Mouse (Mus musculus): ENCODE data around the gene Nudcd3. TPM values are rescaled to one million over a fixed set of nuclear protein-coding genes. Genes with fewer than 3 reads are reported as not detected.

The Nudcd3 gene
- total RNA-seq, 4 experiments from 2014 or later, result 70.9 to 77.9 (median 76.1) TPM

DNA sequence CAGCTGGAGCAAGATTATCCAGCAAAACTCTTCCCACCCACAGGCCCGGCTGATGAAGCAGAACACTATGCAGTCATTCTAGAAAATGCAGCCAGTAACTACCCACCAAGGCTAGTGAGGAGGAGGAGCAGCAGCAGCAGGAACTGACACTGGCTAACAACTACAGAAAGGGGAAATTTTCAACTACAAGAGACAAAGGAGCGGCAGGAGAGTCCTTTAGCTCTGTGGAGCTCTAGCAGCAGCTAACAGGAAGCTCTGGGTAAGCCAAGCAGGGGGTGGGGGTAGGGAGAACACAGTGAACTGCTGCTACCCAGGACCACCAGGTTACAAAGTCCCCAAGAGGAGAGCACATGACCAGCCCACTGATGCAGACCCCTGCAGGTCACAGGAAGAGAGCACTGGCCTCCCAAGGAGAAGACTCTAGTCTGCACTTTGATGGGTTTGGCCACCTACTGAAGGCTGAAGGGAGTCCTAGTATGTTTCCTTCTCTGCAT lies 21.5 kb downstream of the Nudcd3 start:
- no peak for DNase-seq (ENCODE audit: low spot score in 2 of 2)

DNA sequence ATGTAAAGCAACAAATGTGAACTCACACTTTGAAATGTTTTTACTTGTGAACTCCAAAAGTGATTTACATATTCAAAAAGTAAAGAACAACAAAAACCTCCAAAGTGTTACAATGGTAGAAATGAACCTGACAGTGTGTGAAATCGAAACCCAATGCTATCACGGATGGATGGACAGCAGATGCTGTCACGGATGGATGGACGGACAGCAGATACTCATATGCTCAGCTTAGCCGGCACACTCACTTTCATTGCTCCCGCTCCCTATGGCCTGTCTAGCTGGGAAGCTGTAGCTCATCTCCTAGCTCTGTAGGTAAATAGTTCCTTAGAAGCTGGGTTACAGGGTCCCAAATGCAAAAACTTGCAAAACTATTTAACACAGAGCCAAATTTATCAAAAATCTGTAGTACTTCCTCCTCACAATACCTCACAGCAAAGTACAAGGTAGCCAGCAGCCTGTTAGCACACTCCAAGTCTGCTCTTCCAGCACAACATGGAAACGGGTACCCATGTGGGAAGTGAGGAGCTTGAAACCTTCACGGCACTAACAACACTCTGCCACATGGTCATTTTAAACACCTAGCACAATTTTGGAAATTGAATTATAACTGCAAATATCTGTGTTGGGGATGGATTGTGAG lies 22.3 kb downstream of the Nudcd3 start:
- no peak for DNase-seq (ENCODE audit: low spot score in 2 of 2)

DNA sequence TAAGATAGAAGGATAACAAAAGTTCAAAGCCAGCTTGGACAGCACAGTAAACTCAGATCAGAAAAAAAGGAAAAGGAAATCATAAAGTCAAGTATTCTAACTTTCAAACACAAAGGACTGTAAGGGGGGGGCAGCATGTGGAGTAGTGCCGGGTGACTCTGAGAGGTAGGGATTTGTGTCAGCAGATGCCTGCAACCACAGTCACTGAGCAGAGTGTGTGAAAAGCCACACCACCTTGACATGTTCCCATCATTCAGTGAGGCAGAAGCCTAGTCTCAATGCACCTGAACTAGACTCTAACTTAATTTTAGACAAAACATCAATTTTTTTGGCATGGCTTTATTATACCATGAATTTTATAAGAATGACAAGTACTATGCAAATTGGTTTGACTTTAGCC lies 24.7 kb downstream of the Nudcd3 start:
- DNase-seq (ENCODE audit: low spot score in 2 of 2), result no peak

DNA sequence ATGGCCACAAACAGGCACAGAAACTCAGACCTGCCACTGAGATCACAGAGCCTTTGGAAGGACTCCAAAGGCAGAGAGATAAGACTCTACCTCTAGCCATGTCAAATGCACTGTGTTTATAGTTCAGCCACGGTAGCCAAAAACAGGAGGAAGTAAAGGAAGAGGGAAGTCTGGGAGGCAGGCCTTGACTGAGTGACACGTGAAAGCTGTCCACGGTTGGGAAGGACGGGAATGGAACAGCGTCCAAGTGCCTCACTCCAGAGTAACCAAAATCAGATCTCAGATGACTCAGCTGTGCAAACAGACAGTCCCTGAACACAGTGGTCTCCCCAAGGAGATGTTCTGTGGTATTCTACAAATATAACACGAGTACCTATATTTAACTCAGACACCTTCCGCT lies 25.5 kb downstream of the Nudcd3 start:
- DNase-seq (ENCODE audit: low spot score in 2 of 2), result no peak

DNA sequence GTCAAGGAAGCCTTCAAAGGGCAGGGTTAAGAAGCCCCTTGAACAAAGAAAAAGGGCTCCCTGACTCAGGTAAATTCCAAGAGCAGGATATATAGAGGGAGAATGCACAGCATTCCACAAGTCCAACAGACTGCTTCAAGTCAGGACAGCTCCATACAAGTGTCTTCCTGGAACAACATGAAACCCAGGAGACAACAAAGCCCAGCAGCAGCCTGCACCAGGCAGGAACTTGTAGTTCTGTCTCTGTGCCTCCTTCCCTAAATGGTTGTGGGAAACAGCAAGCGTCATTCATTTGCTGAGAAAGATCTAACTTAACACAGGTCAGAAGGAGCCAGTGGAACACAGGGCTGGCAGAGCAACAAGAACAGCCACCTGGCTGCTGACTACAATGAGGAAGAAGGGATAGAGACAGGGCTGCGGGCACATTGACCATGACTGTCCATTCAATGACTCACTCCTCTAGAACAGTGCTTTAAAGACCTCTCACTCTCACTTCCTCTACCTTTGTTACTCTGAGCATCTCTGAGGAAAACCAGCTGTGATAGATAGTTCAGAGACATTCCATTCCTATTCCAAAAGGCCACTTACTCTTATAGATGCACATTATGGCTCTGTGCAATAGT lies 31.1 kb downstream of the Nudcd3 start:
- DNase-seq (ENCODE audit: low spot score in 2 of 2), result no peak

DNA sequence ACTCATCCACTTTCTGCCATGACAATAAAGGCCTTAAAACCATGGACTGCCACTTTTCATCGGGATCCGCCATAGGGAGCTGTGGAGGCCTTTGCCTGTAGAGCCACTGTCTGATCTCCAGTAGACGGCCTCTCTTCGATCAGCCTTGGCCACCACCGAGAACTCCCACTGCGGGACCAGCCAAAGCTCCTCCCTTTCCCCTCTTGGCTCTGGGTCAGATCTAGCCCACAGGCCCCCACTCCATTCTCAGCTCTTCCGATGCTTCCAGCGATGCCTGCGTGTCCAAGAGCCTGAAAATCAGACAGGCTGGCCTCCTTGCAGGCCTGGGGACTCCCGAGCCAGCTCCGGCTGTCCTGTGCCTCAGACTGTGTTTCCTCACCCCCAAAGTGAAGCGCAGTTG lies 33.9 kb downstream of the Nudcd3 start:
- DNase-seq (ENCODE audit: low spot score in 2 of 2), result no peak

DNA sequence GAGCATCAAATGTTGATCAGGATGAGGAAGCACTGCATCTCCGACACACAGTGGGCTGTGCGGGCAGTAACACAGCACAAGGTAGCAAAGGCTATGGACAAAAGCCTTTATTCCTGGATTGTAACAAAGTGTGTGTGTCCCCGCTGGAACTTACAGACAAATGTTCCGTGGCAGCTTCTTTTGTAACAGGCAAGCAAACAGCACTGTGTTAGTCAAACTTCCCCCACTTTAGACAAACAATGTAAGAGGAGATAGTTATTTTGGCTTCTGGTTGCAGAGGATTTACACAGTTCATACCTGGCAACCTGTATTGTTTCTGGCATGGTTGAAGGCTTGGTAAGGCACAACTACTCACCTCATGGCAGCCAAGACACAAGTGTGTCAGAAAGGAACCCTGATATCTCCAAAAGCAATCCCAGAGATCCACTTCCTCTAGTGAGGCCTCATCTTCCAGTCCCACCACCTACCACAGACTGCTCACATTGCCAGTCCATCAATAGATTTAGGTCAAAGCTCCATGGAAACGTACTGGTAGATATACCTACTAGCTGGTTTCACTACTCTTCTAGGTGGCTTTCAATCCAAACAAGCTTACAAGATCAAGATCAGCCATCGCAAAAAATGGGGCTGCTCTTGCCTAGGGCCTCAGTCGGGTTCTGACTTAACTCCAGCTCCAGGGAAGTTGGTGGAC lies 34.7 kb downstream of the Nudcd3 start:
- DNase-seq (ENCODE audit: low spot score in 2 of 2), result no peak

DNA sequence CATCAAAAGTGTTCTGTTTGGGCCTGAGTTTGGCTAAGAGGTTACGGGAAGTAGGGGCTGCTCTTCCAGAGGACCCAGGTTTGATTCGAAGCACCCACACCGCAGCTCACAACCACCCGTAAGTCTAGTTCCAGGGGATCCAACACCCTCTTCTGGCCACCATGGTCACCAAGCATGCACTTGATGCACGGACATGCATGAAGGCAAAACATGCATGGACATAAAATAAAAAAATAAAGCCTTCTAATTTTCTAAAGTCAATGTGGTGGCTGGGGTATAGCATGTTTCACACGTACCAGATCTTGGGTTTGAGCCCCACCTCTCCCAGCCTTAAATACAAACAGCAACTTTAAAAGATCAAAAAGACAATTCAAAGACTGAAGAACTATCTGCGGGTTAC lies 35.4 kb downstream of the Nudcd3 start:
- DNase-seq (ENCODE audit: low spot score in 2 of 2), result no peak

DNA sequence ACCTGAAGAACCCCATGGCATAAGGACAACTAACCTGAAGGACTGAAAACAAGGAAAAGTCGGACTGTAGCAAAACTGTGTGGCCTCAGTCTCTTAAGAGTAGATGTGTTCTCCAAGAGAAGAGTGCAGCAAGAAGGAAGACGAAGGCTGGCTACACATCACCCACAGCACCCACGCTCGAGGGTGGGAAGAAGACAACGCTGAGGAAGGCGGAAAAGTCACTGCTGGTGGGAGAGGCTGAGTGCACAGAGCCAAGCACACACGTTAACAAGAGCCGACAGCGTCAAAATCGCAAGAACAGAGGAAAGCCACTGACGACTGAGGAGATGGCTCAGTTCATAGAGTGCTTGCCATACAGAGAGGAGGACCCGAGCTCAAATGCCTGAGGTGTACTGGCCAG lies 36.5 kb downstream of the Nudcd3 start:
- DNase-seq (ENCODE audit: low spot score in 2 of 2), result no peak

DNA sequence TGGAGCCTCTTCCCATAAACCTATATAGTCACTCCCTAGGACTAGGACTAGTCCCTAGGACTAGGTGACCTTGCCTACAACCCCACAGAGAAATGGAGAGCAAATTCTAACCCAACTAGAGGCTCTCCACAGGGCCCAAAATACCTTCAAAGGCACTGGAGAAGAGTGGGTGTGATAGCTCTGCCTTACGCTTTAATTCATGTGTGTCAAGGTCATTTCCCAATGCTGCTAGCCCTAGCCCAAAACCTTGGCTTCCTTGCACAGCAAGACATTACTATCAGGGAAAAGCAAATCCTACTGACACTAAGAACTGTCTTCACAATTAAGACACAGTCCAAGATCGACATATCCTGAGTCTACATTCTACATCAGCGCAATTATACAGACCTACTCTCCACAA lies 37.2 kb downstream of the Nudcd3 start:
- DNase-seq (ENCODE audit: low spot score in 2 of 2), result no peak

DNA sequence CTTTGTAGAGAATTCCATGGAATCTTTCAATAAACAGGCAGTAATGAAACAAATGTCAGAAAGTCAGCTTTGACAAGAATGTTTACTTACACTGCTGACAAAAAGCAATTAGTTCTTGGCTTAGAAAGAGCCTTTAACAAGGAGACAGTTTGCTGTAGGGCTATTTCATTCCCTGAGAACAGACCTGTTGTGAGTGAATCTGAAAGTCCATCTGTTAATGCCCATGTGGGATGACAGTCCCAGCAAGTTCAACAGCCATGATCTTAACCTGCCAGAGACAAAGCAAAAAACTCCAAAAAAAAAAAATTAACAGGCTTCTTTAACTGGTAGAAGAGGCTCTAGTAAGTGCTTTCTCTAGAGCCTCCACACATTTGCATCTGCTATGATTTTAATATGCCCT lies 38.7 kb downstream of the Nudcd3 start:
- DNase-seq (ENCODE audit: low spot score in 2 of 2), result no peak

DNA sequence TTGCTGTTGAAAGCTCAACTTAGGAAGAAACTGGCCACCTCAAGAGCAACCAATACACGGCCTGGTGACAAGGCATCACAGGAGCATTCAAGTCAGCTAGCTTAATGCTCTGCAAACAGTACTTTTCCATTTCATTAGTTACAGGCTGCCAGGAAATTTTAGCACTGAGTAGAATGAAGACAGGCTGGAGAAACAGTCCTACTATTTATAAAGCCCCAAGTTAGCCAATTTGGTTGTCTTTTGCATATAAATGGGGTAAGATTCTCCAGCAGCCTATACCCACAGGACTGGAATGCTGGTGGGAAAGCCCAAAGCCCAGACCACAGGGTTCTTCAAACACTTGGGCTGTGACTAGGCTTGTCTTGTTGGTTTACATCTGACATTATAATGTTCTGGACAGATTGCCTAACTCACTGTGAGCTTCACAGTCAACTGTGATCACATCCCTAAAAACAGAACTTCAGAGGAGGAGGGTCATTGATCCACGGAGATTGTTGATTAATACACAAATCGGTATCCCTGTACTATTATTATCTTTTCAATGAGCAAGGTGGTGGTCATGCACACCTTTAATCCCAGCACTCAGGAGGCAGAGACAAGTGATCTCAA lies 39.4 kb downstream of the Nudcd3 start:
- no peak for DNase-seq (ENCODE audit: low spot score in 2 of 2)

DNA sequence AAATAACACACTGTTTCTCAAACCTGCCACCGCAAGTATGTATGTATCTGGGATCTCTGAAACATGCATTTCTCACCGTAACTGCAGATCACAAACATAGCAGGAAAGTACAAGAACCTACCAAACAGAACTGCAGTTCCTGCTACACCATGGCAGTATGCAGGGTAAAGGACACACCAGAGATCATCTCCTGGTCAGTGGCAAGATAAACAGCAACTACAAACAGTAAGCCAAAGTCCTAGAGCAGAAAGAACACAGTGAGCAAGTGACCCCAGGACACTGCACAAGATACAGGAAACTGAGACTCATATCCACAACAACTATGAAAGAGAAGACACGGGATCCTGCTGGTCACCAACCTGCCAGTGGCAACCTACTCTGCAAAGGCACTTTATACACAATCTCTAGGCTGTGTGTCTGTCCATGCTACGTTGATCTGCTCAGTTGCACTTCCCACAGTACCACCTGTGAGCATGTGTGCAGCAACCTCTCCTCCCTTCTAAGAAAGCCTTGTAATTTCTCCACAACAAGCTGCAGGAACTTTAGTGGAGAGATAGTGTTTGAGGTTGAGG lies 40.4 kb downstream of the Nudcd3 start:
- DNase-seq (ENCODE audit: low spot score in 2 of 2), result no peak

DNA sequence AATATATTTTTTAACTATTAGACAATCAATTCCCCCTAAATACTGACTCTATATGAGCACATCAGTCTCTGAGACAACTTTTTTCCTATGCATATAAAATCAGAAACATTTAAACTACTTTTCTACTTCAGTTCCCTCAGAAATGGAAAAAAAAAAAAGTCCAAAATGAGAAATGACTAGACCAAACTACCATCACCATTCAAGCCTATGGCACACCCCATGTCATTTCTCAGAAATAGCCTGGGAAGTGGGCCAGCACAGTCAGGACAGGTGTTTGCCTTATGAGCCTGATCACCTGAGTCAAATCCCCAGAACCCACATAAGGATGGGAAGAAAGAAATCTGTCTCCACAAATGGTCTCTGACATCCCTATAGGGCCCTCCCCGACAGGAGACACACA lies 41.7 kb downstream of the Nudcd3 start:
- DNase-seq (ENCODE audit: low spot score in 2 of 2), result no peak

DNA sequence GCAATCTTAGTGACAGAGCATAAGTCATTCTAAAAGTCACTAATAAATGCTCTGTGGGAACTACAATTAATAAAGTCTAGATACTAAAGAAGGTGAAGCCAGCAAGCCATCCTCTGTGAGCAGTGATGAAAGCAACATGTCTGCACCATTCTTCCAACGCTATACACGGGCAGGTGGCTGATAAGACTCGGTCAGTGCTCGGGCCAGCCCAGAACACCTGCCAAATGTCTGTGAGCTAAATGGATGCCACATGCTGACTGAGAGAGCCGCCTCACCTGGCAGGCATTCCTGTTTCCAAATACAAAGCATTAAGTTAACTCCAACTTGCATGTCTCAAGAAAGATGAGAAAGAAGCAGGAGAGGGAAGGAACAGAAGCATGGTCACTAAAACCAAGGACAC lies 43.1 kb downstream of the Nudcd3 start:
- no peak for DNase-seq (ENCODE audit: low spot score in 2 of 2)

DNA sequence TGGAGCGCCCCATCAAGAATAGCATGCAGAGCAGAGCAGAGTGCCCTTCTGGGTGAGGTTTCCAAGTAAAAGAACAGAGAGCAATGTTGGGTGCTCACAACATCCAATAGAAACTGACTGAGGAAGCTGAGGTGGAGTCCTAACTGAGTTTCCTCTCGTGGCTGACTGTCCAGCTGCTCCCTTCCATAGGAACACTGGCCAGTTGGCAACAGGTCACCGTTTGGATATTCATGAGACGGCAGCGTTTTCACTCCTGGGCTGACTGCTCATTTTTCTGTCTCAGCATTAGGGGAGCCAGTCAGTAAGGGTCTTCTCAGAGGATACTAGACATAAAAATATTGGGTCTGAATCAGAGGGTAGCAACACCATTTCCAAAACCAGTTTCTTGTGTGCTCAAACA lies 43.6 kb downstream of the Nudcd3 start:
- DNase-seq (ENCODE audit: low spot score in 2 of 2), result no peak

DNA sequence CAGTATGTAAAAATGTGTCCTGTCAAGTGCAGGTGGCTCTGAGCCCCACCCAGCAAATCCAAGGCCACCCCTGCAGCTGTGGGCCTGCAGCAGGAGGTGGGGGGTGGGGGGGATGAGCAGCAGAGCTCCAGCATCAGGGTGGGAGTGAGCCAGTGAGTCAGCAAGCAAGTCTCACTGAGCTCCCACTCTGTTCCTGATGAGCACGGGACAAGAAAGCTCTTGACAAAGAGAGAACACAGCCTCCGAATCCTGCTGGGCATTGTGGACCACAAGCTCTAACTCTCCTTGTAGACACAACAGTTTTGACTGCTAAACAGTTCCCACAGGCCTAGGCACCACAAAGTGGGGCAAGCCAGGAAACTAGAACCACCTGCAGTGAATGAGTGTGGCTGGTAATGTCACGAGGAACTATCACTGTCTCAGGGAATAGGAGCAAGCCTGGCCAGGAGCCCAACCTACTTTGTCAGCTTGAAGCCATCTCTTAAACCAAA lies 46.0 kb downstream of the Nudcd3 start:
- DNase-seq (ENCODE audit: low spot score in 2 of 2), result no peak

DNA sequence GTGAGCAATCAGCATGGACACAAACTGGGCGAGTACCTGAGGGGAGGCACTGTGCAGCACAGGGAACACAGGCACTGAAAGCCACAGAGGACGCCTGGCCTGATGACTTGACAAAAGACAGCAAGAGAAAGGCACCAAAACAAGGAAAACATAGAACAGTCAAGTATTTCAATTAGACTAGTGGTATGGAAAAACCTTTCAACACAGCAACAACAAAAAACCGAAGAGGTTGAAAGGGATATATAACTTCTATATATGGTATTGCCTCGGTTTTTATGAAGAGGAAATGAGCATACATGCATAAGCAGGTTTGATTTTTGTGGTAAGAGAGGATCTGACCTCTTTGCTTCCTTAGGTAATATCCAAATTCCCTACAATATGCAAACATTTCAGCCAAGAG lies 47.4 kb downstream of the Nudcd3 start:
- no peak for DNase-seq (ENCODE audit: low spot score in 2 of 2)

DNA sequence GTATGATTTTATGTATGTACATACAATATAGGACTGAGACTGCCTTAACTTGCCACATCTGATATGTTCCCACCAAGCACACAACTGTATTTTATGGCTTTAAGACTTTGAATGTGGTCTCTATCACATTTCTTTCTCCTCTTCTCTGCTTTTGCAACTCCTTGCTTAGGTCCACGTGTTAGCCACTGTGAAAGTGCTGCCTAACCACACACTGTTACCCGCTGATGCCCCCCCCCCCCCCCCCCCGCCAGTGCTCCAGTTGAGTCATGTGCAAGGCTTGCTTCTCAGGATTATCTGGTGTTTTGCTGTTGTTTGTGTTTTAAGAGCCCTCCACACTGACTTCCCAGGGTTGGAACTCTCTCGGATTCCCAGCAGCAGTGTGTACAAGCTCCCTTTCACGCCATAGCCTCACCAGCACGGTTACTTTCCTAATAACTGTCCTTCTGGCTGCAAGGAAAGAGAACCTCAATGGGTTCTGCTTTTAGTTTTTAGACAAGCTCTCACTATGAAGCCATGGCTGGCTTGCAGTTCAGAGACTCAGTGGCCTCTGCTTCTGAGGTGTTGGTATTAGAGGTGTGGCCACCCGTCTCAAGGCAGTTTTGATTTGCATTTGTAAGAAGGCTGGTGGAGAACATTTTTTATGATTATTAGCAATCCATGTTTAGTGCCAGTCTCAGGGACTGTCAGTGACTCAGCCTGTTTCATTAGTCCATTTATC lies 61.8 kb downstream of the Nudcd3 start:
- DNase-seq (ENCODE audit: low spot score in 2 of 2), result no peak

DNA sequence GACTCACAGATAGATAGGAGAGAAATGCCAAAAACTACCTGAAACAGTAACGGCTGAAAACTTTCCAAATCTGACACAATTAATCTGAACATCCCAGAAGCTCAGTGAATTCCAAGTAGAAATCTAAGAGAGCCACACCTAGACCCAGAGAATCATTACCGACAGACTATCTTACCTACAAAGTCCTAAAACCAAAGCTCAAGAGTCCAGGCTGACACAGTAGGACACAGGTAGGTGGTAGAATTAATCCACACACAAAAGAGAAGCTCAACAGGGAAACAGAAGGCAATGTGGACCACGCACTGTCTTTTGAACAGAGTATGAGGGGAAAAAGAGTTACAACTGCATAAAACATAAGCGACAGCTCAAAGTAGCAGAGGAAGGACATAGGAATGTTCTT lies 67.3 kb downstream of the Nudcd3 start:
- no peak for DNase-seq (ENCODE audit: low spot score in 2 of 2)

DNA sequence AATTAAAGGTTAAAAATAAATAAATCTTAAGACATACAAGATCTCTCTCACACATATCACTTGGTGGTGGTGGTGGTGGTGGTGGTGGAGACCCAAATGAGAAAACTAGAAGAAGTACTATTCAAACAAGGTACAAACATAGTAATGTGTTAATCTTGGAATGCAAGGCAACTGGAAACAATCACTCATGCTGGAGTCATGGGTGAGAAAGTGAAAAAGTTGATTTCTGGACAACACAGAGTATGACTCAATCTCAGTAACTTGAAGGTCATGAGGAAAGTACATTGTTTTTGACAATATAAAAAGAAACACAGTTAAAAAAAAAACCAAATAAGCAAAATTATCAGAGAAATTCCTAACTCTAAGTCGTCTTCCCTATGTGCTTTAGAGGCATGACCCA lies 69.6 kb downstream of the Nudcd3 start:
- no peak for DNase-seq (ENCODE audit: low spot score in 2 of 2)
